Mouse (Mus musculus): Measurements from ENCODE around the gene Poll.

Poll gene

GRCm38 (mm10) chr19:45535214-45535735 lies 25.1 kb downstream of the Poll start:
- DNase-seq (ENCODE audit: low read depth): no peak

- DNase-seq (ENCODE audit: low read depth): no peak
Measured at GRCm38 (mm10) chr19:45533617-45534016, 26.7 kb downstream of the Poll start.

- no peak for DNase-seq (ENCODE audit: low read depth)
Measured at GRCm38 (mm10) chr19:45531554-45531953, 28.8 kb downstream of the Poll start.

GRCm38 (mm10) chr19:45530200-45530995 lies 29.9 kb downstream of the Poll start:
- DNase-seq (ENCODE audit: low read depth): no peak

GRCm38 (mm10) chr19:45529294-45529693 lies 31.0 kb downstream of the Poll start:
- no peak for DNase-seq (ENCODE audit: low read depth)

GRCm38 (mm10) chr19:45527931-45528534 lies 32.3 kb downstream of the Poll start:
- DNase-seq (ENCODE audit: low read depth): no peak

GRCm38 (mm10) chr19:45527382-45527781 lies 32.9 kb downstream of the Poll start:
- no peak for DNase-seq (ENCODE audit: low read depth)

- no peak for DNase-seq (ENCODE audit: low read depth)
Measured at GRCm38 (mm10) chr19:45516264-45516663, 44.1 kb downstream of the Poll start.

- DNase-seq (ENCODE audit: low read depth): no peak
Measured at GRCm38 (mm10) chr19:45515341-45515740, 45.0 kb downstream of the Poll start.

- no peak for DNase-seq (ENCODE audit: low read depth)
Measured at GRCm38 (mm10) chr19:45511406-45511805, 48.9 kb downstream of the Poll start.

GRCm38 (mm10) chr19:45510680-45511079 lies 49.7 kb downstream of the Poll start:
- no peak for DNase-seq (ENCODE audit: low read depth)

GRCm38 (mm10) chr19:45507531-45507930 lies 52.8 kb downstream of the Poll start:
- DNase-seq (ENCODE audit: low read depth): no peak

- DNase-seq (ENCODE audit: low read depth): no peak
Measured at GRCm38 (mm10) chr19:45505446-45505845, 54.9 kb downstream of the Poll start.

All from c-Kit-positive CD71-positive TER-119-negative erythroid progenitor cells, embryonic 14.5 days (primary cell).